Mouse (Mus musculus) E14TG2a.4 (cell line): ENCODE results near the gene Ddx6.
"Not testable (repeated sequence)": the region's sequence is repeated elsewhere in the genome, so short reads cannot be mapped to it uniquely, and the experiment has no call there.

ENCODE experiments used
- H3K27me3 ChIP-seq: 2 replicates; pipeline ENCODE4 v1.6.1; 2014; ENCODE audit warnings: low read length, control low read depth; ENCODE audit not compliant: insufficient read depth
- H3K36me3 ChIP-seq: 2 replicates; pipeline ENCODE4 v1.6.1; 2014; ENCODE audit warnings: low read length, control low read depth; ENCODE audit not compliant: insufficient read depth
- H3K4me1 ChIP-seq: replicated peaks from 2 replicates; pipeline ENCODE4 v1.6.1; 2014; ENCODE audit warnings: low read depth, low read length, control low read depth
- H3K4me3 ChIP-seq: replicated peaks from 2 replicates; pipeline ENCODE4 v1.5.1; 2014; ENCODE audit warnings: mild to moderate bottlenecking, low read length
- H3K9me3 ChIP-seq: 2 replicates; pipeline ENCODE4 v1.6.1; 2014; ENCODE audit warnings: low read length, control low read depth
- CTCF ChIP-seq: conservative IDR thresholded peaks from 2 replicates; pipeline ENCODE4 v1.5.1; 2014; ENCODE audit warnings: low read length
- NANOG ChIP-seq: IDR thresholded peaks from 2 replicates; pipeline ENCODE4 v1.6.1; 2014; ENCODE audit warnings: borderline replicate concordance, low read length, mixed read lengths
- POU5F1 ChIP-seq: IDR thresholded peaks from 2 replicates; pipeline ENCODE4 v1.6.1; 2014; ENCODE audit warnings: low read length, borderline replicate concordance

Gene Ddx6

DNA sequence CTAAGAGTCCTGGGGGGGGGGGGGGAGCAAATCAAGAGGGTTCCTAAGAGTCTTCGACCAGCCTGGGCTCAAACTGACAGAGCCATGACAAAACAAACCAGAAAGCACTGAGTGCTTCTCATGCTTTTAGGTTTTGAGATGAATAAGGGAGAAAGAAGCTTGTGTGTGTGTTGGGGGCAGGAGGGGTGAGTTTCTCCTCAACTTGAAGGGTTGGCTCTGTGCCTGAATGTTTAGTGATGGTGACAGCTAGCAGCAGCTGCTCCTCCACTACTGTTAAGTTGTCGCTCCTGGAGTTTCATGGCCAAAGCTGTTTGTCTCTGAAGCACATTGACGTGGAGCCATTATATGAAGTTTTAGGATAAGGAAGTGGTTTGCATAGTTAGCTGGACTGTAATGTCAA, 16.4 kb downstream of the Ddx6 start:
- Histone ChIP-seq H3K4me3 (no peak overlapping the region), H3K27me3 (no peaks in the 10 kb centered on the region), H3K4me1 (peaks cover 36% of the 10 kb centered on the region), H3K9me3 (no peaks in the 10 kb centered on the region), H3K36me3 (peaks cover 93% of the 10 kb centered on the region)
- TF ChIP-seq CTCF = no peak
- no peak for TF ChIP-seq POU5F1
- TF ChIP-seq NANOG = no peak

DNA sequence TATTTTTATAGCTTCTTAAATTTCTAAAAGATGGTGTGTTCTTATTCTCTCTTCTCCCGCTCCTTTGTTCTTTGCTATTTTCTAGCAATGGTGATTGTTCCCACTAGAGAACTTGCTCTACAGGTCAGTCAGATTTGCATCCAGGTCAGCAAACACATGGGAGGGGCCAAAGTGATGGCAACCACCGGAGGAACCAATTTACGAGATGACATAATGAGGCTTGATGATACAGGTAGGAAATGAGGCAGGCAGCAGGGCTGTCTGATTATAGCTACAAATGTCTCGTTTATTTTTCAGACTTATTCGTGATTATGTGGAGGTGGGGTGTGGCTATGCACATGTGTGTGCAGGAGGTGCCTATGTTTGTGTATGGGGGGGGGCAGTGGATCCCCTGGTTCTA, 19.7 kb downstream of the Ddx6 start:
- peaks cover 16% of the 10 kb centered on the region for H3K4me1 ChIP-seq
- peaks cover 94% of the 10 kb centered on the region for H3K36me3 ChIP-seq
- no peak overlapping the region for H3K4me3 ChIP-seq
- no peaks in the 10 kb centered on the region for H3K27me3 ChIP-seq
- TF ChIP-seq CTCF (no peak), NANOG (no peak), POU5F1 (no peak)
- no peaks in the 10 kb centered on the region for H3K9me3 ChIP-seq

DNA sequence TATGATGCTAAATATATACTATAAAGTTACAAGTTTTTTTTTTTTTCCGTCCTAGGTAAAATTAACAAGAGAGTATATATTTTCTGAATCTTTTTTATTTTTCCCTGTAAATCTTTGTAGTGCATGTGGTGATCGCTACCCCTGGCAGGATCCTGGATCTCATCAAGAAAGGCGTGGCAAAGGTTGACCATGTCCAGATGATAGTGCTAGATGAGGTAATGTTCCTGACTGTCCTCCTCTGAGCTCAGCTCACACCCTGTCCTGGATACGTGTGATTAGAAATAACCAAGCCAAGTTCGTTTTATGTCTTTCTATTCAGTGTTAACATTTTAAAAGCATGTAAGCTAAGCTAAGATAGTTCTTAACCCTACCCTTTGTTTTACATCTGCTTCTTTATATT, 21.6 kb downstream of the Ddx6 start:
- TF ChIP-seq POU5F1 (no peak), NANOG (no peak), CTCF (no peak)
- Histone ChIP-seq H3K4me3 (no peak overlapping the region), H3K9me3 (no peaks in the 10 kb centered on the region), H3K36me3 (peaks cover 96% of the 10 kb centered on the region), H3K27me3 (no peaks in the 10 kb centered on the region), H3K4me1 (peaks cover 16% of the 10 kb centered on the region)

DNA sequence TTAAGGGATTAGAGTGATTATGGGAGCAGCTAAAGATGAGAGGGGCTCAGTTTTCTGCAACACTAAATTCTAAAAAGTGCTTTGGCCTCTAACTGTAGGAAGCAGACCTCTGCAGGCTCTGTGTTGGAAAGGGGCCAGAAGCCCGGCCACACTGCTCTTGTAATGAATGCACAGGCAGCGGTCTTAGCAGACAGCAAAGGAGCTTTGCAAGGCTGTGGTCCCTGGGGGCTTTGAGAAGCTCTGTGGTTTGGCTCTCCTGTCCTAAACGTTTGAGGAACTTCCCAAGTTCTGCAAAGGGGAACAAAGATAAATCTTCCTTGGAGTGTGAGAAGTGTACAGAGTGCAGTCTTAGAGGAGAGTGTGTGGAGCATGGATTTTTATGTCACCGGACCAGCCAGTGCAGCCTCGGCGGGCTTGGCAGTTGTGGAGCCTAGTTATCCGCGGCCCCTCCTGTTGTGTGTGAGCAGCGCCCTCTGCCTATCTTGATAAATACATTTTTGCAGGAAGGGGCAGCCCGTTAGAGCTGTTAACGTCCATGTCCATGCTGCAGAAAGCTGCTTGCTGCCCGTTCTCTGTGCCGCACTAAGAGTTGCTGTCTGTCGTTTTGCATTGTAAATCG, 33.0 kb downstream of the Ddx6 start:
- Histone ChIP-seq H3K4me1 (peaks cover 29% of the 10 kb centered on the region), H3K9me3 (0 out of 2 replicates have a peak, but pooled peaks cover 4% of the 10 kb centered on the region), H3K27me3 (no peaks in the 10 kb centered on the region), H3K36me3 (peaks cover 66% of the 10 kb centered on the region), H3K4me3 (no peak overlapping the region)
- no peak for TF ChIP-seq POU5F1
- no peak for TF ChIP-seq CTCF

DNA sequence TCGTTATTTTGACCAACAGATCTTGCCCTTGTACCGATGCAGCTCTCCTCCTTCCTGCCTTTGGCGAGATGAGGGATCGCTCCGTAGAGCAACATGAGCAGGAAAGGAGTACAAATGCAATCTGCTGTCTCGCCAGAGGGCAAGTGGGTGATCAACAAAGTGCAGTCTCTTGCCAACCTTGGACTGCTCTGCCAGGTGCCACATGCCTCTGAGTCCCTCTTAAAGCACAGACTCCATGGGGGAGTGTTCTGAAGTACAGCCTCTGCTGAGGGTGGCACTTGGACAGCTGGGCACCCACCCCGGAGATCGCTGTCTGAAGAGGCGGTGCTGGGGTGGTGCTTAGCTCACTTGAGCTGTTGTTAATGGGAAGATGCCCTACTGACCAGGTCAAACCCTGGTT, 34.0 kb downstream of the Ddx6 start:
- not testable (repeated sequence) for H3K27me3 ChIP-seq

DNA sequence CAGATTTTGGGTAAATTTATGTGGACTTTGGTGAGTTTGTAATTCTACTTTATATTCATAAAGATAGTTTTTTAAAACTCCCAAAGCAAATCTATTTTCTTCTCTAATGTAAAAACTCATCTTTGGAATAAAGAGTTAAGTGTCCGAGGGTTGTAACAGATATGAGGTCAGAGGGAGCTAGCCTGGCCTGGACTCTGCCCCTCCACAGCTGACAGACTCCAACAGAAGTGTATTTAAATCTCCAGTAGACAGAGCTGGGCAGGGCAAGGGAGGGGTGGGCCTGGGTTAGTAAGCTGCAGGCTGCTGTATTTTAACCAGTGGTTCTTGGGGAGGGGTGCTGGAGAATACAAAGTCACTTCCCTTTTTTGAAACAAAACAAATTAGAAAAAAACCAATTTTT, 35.3 kb downstream of the Ddx6 start:
- not testable (repeated sequence) for H3K9me3 ChIP-seq, H3K27me3 ChIP-seq, H3K4me3 ChIP-seq
- Histone ChIP-seq H3K36me3 (peaks cover 42% of the 10 kb centered on the region), H3K4me1 (peaks cover 29% of the 10 kb centered on the region)

More for the DNA sequence above, 34.0 kb downstream of the Ddx6 start:
- not testable (repeated sequence) for H3K9me3 ChIP-seq, H3K4me3 ChIP-seq
- Histone ChIP-seq H3K36me3 (peaks cover 56% of the 10 kb centered on the region), H3K4me1 (peaks cover 29% of the 10 kb centered on the region)

DNA sequence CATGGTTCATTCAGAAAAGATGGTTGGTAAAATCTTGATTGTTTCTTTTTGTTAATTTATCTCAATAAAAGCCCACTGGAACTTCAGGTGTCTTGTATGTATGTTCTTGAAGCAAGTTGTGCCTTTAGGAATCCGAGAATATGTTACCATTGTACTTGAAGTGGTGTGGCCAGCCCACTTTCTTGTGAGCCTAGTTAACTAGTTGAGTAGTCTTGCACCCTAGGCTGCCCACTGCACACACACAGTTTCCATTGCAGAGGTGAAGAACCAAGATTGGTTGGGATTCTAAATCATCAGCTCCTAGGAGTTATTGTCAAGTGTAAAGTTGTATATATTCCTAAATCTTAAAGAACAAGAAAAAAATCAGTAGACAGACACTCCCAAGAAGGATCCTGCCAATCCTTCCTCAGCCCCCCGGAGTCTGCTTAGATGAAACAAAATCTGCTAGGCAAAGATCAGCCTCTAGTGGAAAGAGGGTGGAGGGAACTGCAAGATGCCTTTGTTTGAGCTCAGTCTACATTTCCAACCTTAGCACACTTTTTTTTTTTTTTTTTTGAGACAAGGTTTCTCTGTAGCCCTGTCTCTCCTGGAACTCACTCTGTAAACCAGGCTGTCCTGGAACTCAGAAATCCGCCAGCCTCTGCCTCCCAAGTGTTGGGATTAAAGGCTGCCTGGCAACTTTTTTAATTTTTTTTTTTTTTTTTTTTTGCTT, 36.1 kb downstream of the Ddx6 start:
- Histone ChIP-seq H3K4me1 (peaks cover 34% of the 10 kb centered on the region), H3K9me3 (0 out of 2 replicates have a peak, but pooled peaks cover 4% of the 10 kb centered on the region), H3K36me3 (peaks cover 35% of the 10 kb centered on the region), H3K4me3 (no peak overlapping the region), H3K27me3 (no peaks in the 10 kb centered on the region)
- TF ChIP-seq NANOG (no peak), POU5F1 (no peak), CTCF (no peak)

DNA sequence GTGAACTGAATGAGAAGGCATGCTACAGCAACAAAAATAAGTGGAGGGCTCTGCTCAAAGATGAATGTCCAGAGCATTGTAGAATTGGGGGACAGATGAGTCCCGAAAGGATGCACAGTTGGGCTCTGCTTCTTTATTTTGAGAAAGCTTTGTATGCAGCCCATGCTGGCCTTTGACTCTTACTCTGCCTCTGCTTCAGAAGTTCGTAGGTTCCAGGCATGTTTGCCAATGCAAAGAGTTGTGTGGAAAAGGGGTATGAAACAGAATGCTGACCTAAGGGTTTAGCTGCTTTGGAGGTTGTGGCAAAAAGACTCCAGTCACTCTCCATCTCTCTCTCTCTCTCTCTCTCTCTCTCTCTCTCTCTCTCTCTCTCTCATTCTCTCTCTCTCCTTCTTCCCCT, 36.9 kb downstream of the Ddx6 start:
- TF ChIP-seq NANOG = no peak
- no peak for TF ChIP-seq POU5F1
- no peak for TF ChIP-seq CTCF
- peaks cover 27% of the 10 kb centered on the region for H3K36me3 ChIP-seq
- H3K27me3 ChIP-seq = no peaks in the 10 kb centered on the region
- no peak overlapping the region for H3K4me3 ChIP-seq
- H3K9me3 ChIP-seq = 0 out of 2 replicates have a peak, but pooled peaks cover 4% of the 10 kb centered on the region
- peaks cover 36% of the 10 kb centered on the region for H3K4me1 ChIP-seq

DNA sequence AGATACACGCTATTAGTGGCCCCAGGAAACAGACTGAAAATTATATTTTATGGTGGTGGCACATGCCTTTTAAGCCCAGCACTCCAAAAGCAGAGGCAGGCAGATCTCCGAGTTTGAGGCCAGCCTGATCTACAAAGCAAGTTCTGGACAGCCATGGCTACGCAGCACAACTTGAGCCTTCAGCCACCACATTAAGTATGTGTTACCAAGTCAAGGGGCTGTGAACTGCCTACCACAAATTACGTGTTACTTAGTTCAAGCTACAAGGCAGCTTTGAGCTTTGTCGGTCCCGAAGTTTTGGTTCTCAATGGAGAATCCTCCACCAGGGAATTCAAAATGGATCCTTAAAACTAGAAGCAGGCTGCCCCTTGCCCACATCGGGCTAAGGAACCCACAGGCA, 38.4 kb downstream of the Ddx6 start:
- Histone ChIP-seq H3K9me3 (0 out of 2 replicates have a peak, but pooled peaks cover 4% of the 10 kb centered on the region), H3K27me3 (no peaks in the 10 kb centered on the region), H3K4me1 (peaks cover 27% of the 10 kb centered on the region), H3K4me3 (no peak overlapping the region), H3K36me3 (peaks cover 13% of the 10 kb centered on the region)
- TF ChIP-seq CTCF (no peak), POU5F1 (no peak), NANOG (no peak)
